Mouse (Mus musculus): ENCODE data around the gene Cse1l.

Gene Cse1l

DNA sequence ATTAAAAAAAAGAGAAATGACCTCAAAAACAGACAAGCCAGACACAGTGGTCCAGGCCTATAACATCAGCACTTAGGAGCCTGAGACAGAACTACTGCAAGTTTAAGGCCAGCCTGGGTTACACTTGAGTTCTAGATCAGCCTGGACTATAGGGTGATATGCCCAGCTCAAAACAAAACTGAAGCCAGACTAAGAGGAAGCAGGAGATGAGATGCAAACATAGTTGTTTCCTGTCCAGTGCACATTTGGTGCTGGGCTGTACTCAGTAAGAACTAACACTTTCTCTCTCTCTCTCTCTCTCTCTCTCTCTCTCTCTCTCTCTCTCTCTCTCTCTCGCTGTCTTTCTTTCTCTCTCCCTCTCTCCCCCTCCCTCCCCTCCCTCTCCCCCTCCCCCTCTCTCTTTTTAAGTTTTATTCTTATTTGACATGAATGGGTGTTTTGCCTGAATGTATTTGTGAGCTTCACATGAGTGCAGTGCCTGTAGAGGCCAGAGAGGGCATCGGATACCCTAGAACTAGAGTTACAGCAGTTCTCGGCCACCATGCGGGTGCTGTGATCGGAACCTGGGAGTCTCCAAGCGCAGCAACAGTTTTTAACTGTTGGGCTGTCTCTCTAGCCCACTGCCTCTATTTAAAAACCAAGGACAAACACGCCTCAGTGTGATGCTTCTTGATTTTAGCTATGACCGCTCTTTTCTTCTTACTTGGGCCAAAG lies 4.9 kb upstream of the Cse1l start:
- no peak for DNase-seq (ENCODE audit: low spot score in 2 of 2)

- DNase-seq (ENCODE audit: low spot score in 2 of 2), result no peak
Observed at GRCm38 (mm10) chr2:166903719-166904282, 2.0 kb upstream of the Cse1l start.

DNA sequence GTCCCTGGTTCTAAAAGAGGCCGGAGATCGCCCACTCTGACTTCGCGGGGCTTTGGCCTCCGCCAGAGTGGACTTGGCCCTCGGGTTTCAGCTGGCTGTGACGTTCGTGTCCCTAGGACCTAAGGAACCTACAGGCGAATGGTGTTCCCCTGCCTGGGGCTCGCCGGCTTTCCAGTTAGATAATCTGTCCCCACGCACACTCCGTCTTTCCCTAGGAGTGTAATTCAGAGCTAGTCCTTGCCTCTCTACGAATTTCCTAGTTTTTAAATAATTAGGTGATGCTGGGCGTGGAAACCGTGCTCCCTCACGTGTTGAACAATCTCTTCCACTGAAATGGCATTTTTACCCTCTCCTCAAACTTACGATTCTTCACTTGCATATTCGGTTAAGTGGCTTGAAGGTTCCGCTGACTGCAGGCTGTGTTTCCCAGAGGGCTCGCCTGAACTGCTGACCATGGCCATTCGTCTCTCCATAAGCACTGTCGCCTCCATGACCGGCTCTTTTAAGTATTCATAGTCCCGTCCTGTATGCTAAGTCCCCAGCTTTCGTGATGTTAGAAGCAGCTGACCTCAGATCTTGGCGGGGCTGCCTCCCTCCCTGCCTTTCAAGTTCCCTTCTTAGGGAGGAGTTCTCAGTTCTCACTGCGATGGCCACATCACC lies 813 bp downstream of the Cse1l start:
- no peak for DNase-seq (ENCODE audit: low spot score in 2 of 2)

- DNase-seq (ENCODE audit: low spot score in 2 of 2), result no peak
Observed at GRCm38 (mm10) chr2:166909729-166910128, 3.9 kb downstream of the Cse1l start.

DNA sequence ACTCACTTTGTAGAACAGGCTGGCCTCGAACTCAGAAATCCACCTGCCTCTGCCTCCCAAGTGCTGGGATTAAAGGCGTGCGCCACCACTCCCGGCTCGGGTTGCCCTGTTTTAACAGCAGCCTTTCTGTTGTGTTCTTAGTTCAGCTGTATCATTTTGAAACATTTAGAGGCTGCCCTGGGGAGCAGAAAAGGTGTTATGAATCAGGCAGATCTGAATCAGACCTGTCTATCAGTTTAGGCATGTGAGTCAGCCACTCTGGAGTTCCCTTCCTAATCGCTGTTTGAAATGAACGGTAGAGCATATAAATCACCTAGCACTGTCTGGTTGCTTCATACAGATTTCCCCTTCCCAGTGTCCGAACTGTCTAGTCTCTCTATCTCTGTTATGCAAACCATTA lies 4.7 kb downstream of the Cse1l start:
- DNase-seq (ENCODE audit: low spot score in 2 of 2), result no peak

- DNase-seq (ENCODE audit: low spot score in 2 of 2), result no peak
Observed at GRCm38 (mm10) chr2:166923971-166924370, 18.1 kb downstream of the Cse1l start.

GRCm38 (mm10) chr2:166933943-166934342 lies 28.1 kb downstream of the Cse1l start:
- no peak for DNase-seq (ENCODE audit: low spot score in 2 of 2)

- DNase-seq (ENCODE audit: low spot score in 2 of 2), result no peak
Observed at GRCm38 (mm10) chr2:166934416-166934815, 28.6 kb downstream of the Cse1l start.

- DNase-seq (ENCODE audit: low spot score in 2 of 2), result no peak
Observed at GRCm38 (mm10) chr2:166935582-166935981, 29.7 kb downstream of the Cse1l start.

- no peak for DNase-seq (ENCODE audit: low spot score in 2 of 2)
Observed at GRCm38 (mm10) chr2:166936166-166936565, 30.3 kb downstream of the Cse1l start.

DNA sequence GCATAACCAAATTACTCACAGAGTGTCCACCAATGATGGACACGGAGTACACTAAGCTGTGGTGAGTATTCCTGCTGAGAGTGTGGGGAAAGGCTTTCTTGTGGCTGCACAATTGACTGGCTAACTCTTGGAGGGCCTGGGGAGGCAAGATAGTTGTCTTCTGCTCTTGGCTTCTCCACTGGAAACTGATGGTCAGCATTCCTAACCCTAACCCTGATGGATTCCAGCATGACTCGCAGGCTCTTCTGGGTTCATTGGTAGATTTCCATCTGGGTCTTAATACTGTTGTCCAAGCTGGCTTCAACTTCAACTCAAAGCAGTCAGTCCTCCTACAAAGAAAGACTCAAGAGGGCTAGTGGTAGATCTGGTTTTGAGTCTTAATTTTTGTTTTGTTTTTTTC lies 37.3 kb downstream of the Cse1l start:
- DNase-seq (ENCODE audit: low spot score in 2 of 2), result no peak

GRCm38 (mm10) chr2:166944346-166944745 lies 38.5 kb downstream of the Cse1l start:
- no peak for DNase-seq (ENCODE audit: low spot score in 2 of 2)

GRCm38 (mm10) chr2:166945456-166945855 lies 39.6 kb downstream of the Cse1l start:
- DNase-seq (ENCODE audit: low spot score in 2 of 2), result no peak

- DNase-seq (ENCODE audit: low spot score in 2 of 2), result no peak
Observed at GRCm38 (mm10) chr2:166948246-166948645, 42.4 kb downstream of the Cse1l start.

GRCm38 (mm10) chr2:166948936-166949335 lies 43.1 kb downstream of the Cse1l start:
- peak in 1 of 2 experiments; percentile 20 for DNase-seq (ENCODE audit: low spot score in 2 of 2)

GRCm38 (mm10) chr2:166950853-166951648 lies 45.2 kb downstream of the Cse1l start:
- peak; percentile 55 to 65 for DNase-seq (ENCODE audit: low spot score in 2 of 2)

DNA sequence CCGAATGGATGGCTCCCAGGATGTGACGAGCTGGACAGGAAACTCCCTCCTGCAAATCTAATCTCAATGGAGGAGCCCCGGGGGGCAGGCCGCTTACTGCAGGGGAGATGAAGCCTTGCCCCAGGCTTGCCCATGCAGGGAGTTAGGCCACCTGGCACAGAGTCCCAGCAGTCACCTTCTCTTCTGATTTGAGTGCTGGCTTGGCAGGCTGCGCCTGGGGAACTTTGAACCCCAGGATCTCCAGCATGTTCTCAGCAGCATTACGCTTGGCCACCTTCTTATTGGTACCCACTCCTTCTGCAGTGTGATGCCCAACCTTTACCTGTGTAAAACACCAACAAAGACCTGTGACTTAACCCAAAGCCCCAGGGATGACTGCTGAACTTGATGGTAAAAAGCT lies 46.3 kb downstream of the Cse1l start:
- no peak for DNase-seq (ENCODE audit: low spot score in 2 of 2)

DNA sequence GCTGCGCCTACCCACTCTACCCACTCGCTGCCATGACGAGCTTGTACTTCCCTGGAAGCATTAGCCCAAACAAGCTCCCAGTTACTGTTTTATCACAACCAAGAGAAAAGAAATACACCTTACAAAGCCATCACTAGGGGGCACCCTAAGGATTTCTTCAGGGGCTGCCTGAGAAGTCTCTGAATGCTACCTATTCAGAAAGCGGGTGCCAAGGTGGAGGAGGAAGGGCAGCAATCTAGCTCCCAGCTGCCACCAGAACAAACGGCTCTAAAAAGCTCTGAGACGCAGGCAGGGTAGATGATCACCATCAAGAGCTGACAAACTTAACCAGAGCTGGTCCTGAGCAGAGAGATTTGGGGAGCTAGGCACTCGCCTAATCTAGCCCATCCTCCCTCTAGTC lies 51.0 kb downstream of the Cse1l start:
- DNase-seq (ENCODE audit: low spot score in 2 of 2), result peak; percentile 77 to 80

GRCm38 (mm10) chr2:166960648-166961330 lies 54.9 kb downstream of the Cse1l start:
- DNase-seq (ENCODE audit: low spot score in 2 of 2), result no peak

GRCm38 (mm10) chr2:166963257-166963656 lies 57.4 kb downstream of the Cse1l start:
- DNase-seq (ENCODE audit: low spot score in 2 of 2), result no peak

- DNase-seq (ENCODE audit: low spot score in 2 of 2), result no peak
Observed at GRCm38 (mm10) chr2:166964773-166965172, 58.9 kb downstream of the Cse1l start.

DNA sequence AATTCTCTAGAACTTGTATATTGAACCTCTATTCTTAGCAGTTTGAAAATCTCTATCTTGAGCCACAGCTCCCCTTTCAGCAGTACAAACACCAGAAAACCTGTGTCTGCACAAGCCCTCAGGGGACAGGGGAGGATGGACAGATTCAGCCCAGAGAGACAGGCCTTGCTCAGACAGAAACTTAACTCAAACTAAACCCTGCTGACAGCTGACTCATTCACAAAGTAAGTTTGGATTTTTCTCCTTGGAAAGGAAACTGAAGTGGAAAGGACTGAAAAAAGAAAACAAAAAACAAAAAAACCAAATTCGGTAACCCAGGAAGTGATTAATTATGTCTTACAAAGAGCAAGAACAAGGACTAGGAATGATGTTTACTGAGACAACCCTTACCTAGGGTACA lies 67.3 kb downstream of the Cse1l start:
- DNase-seq (ENCODE audit: low spot score in 2 of 2), result no peak
